Mouse (Mus musculus) midbrain, embryonic 16.5 days (tissue): Measurements from ENCODE around the gene Prg2. TPM values are rescaled to one million over a fixed set of nuclear protein-coding genes. Genes with fewer than 3 reads are reported as not detected.

Source experiments
- ATAC-seq: fragments of 200-750 bp; cut with Nextera tagmentation; 2 replicates; pipeline ENCODE4 v1.8.0; 2017; ENCODE audit warnings: moderate TSS enrichment
- H3K27ac ChIP-seq: fragments of 300-500 bp; sonication (generic); 2 replicates; pipeline ENCODE4 v1.5.1; 2014; ENCODE audit warnings: mild to moderate bottlenecking, low read length, mixed read lengths
- H3K27me3 ChIP-seq: fragments of 300-500 bp; sonication (generic); 2 replicates; pipeline ENCODE4 v1.6.1; 2014; ENCODE audit warnings: low read depth, low read length, mixed read lengths; ENCODE audit not compliant: control insufficient read depth, insufficient read depth
- H3K36me3 ChIP-seq: fragments of 300-500 bp; sonication (generic); 2 replicates; pipeline ENCODE4 v1.6.1; 2014; ENCODE audit warnings: mild to moderate bottlenecking, low read length, moderate library complexity, mixed read lengths; ENCODE audit not compliant: control insufficient read depth, insufficient read depth
- H3K4me1 ChIP-seq: fragments of 300-500 bp; sonication (generic); 2 replicates; pipeline ENCODE4 v1.6.1; 2014; ENCODE audit warnings: mild to moderate bottlenecking, low read length, mixed read lengths; ENCODE audit not compliant: control insufficient read depth, insufficient read depth
- H3K4me2 ChIP-seq: fragments of 300-500 bp; sonication (generic); 2 replicates; pipeline ENCODE4 v1.6.1; 2014; ENCODE audit warnings: mild to moderate bottlenecking, low read length, mixed read lengths
- H3K4me3 ChIP-seq: fragments of 300-500 bp; sonication (generic); 2 replicates; pipeline ENCODE4 v1.5.1; 2014; ENCODE audit warnings: low read depth, mild to moderate bottlenecking, low read length, moderate library complexity, mixed read lengths
- H3K9ac ChIP-seq: fragments of 300-500 bp; sonication (generic); 2 replicates; pipeline ENCODE4 v1.6.1; 2014; ENCODE audit warnings: low read depth, low read length, mixed read lengths
- H3K9me3 ChIP-seq: fragments of 300-500 bp; sonication (generic); replicated peaks from 2 replicates; pipeline ENCODE4 v1.6.1; 2014; ENCODE audit warnings: mild to moderate bottlenecking, low read length, mixed read lengths; ENCODE audit not compliant: control insufficient read depth, poor library complexity, severe bottlenecking
- WGBS: fragments of 180-500 bp; shearing (Covaris S2); extraction: QIAGEN DNeasy Blood & Tissue Kit; methylation state at CpG from one replicate; pipeline ENCODE4 v1.1.7; 2014; 5-methylcytosine and 5-hydroxymethylcytosine counted together
- polyA plus RNA-seq: library from polyadenylated mRNA; unstranded; fragments of >200 nt; fragmentation: Nextera tagmentation; extraction: Ambion mirVana; gene quantifications from 2 replicates; pipeline ENCODE4 v1.2.1, GENCODE M21; 2015

Prg2 gene
- polyA plus RNA-seq, 1 experiment from 2014 or later = not detected

DNA sequence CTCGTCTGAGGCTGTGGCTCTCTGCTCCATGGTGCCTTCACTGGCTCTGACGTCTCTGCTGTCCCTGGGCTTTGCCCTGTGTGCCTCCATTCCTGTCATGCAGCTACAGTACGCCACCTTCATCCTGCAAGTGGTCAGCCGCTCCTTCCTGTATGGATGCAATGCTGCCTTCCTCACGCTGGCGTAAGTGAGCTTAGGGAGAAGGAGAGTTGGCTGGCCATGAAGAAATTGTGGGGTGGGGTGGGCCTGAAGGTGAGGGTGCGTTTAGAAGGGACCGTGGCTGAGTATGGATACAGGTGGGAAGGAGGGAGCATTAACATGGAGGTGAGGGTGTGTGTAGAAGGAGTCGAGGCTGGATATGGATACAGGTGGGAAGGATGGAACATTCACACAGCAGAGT, 24.8 kb upstream of the Prg2 start:
- H3K4me2 ChIP-seq = no peak overlapping the region
- H3K27me3 ChIP-seq = no peaks in the 10 kb centered on the region
- no peaks in the 10 kb centered on the region for H3K9me3 ChIP-seq
- WGBS = 92% methylated on average over 9 of the region's 9 CpGs
- ATAC-seq = no peak
- H3K4me3 ChIP-seq = no peak overlapping the region
- no peak overlapping the region for H3K27ac ChIP-seq
- H3K9ac ChIP-seq = no peak overlapping the region
- no peaks in the 10 kb centered on the region for H3K36me3 ChIP-seq
- H3K4me1 ChIP-seq = no peaks in the 10 kb centered on the region

DNA sequence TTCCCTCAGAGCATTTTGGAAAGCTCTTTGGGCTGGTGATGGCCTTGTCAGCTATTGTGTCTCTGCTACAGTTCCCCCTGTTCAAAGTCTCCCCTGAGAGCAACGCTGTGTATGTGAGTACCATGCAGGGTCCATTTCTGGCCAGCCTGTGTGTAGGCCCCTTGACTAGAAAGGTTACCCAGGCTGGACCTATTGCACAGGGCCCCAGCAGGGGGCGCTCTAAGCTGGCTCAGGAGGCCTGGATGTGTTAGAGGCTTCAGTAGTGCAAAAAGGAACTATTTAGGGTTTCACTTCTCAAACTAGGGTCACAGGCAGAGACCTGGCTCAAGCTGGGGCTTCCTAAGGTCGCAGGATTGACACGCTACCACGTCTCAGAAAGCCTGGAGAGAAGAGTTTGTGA, 24.0 kb upstream of the Prg2 start:
- ATAC-seq = no peak
- no peak overlapping the region for H3K4me3 ChIP-seq
- WGBS = 51% methylated on average over 5 of the region's 5 CpGs
- no peak overlapping the region for H3K9ac ChIP-seq
- H3K36me3 ChIP-seq = no peaks in the 10 kb centered on the region
- no peaks in the 10 kb centered on the region for H3K4me1 ChIP-seq
- no peaks in the 10 kb centered on the region for H3K27me3 ChIP-seq
- H3K4me2 ChIP-seq = no peak overlapping the region
- no peak overlapping the region for H3K27ac ChIP-seq
- no peaks in the 10 kb centered on the region for H3K9me3 ChIP-seq

DNA sequence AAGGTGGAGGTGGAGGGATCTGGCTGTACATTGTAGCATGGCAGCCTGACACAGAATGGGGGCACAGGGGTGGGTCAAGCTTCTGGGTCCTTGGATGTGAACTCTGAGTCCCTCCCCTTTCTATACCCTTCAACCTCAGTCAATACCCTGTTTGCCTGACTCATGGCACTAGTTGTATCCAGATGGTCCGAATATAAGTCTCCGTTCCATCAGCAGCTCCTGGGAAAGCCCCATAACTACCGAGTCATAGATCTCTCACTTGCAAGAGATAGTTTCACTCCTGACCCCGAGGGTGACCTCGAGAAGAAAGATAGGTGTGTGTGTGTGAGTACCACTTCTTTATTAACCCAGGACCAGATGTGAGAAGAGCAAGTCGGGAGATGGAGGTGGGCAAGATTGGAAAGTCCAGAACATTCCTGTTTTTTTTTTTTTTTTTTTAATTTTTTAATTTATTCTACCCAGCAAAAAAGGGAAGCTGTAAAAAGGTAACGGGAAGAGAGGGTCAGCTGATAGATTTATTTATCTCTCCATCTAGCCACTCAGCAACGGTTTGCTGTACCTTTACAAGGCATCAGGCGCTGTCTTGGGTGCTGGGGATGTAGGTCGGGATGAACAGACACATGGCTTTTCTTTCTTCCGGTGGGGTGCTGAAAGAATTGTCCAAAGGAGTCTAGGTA, 21.5 kb upstream of the Prg2 start:
- no peak overlapping the region for H3K27ac ChIP-seq
- H3K4me2 ChIP-seq = no peak overlapping the region
- WGBS = 95% methylated on average over 11 of the region's 11 CpGs
- peaks cover 4% of the 10 kb centered on the region; the same call in 1 of the 2 replicates for H3K4me1 ChIP-seq
- no peak overlapping the region for H3K9ac ChIP-seq
- H3K9me3 ChIP-seq = no peaks in the 10 kb centered on the region
- no peaks in the 10 kb centered on the region for H3K36me3 ChIP-seq
- H3K27me3 ChIP-seq = no peaks in the 10 kb centered on the region
- no peak for ATAC-seq
- H3K4me3 ChIP-seq = no peak overlapping the region

GRCm38 (mm10) chr2:84961300-84961699, 19.0 kb upstream of the Prg2 start:
- H3K27ac ChIP-seq = no peak overlapping the region
- H3K27me3 ChIP-seq = no peaks in the 10 kb centered on the region
- 85% methylated on average over 2 of the region's 2 CpGs for WGBS
- no peak overlapping the region for H3K4me3 ChIP-seq
- H3K9me3 ChIP-seq = no peaks in the 10 kb centered on the region
- H3K9ac ChIP-seq = no peak overlapping the region
- no peak overlapping the region for H3K4me2 ChIP-seq
- H3K36me3 ChIP-seq = no peaks in the 10 kb centered on the region
- ATAC-seq = no peak
- H3K4me1 ChIP-seq = peaks cover 4% of the 10 kb centered on the region; the same call in 1 of the 2 replicates

DNA sequence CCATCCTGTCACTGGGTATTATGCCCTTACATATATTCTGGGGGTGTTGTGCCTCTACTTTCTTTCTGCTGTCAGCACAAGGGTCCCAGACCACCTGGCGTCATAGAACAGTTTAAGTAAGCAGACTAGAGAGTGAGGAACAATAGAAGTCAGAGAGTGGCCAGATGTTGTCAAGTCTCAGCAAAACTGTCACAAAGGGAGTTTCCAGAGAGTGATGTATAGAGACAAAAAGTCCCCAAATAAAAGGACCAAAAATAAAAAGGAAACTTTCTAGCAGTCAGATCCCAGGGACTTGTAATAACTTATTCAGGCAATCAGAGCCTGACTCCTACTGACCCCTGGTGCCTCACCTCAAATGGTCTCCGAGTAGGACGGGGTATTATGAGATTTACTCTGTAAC, 18.4 kb upstream of the Prg2 start:
- H3K36me3 ChIP-seq = no peaks in the 10 kb centered on the region
- peaks cover 4% of the 10 kb centered on the region; the same call in 1 of the 2 replicates for H3K4me1 ChIP-seq
- no peak overlapping the region for H3K4me3 ChIP-seq
- H3K9me3 ChIP-seq = no peaks in the 10 kb centered on the region
- no peak overlapping the region for H3K27ac ChIP-seq
- H3K9ac ChIP-seq = no peak overlapping the region
- H3K4me2 ChIP-seq = no peak overlapping the region
- H3K27me3 ChIP-seq = no peaks in the 10 kb centered on the region
- no peak for ATAC-seq
- WGBS = 55% methylated on average over 3 of the region's 3 CpGs

- 15% methylated on average over 6 of the region's 6 CpGs for WGBS
- ATAC-seq = no peak
- H3K9ac ChIP-seq = no peak overlapping the region
- no peaks in the 10 kb centered on the region for H3K27me3 ChIP-seq
- H3K4me3 ChIP-seq = no peak overlapping the region
- no peaks in the 10 kb centered on the region for H3K9me3 ChIP-seq
- peaks cover 4% of the 10 kb centered on the region; the same call in 1 of the 2 replicates for H3K4me1 ChIP-seq
- no peaks in the 10 kb centered on the region for H3K36me3 ChIP-seq
- no peak overlapping the region for H3K27ac ChIP-seq
- H3K4me2 ChIP-seq = no peak overlapping the region
Observed at GRCm38 (mm10) chr2:84962906-84963507, 17.3 kb upstream of the Prg2 start.

GRCm38 (mm10) chr2:84964111-84964801, 16.0 kb upstream of the Prg2 start:
- Histone ChIP-seq H3K27ac (no peak overlapping the region), H3K36me3 (no peaks in the 10 kb centered on the region), H3K9me3 (no peaks in the 10 kb centered on the region), H3K4me2 (no peak overlapping the region), H3K27me3 (no peaks in the 10 kb centered on the region), H3K4me3 (no peak overlapping the region), H3K4me1 (peaks cover 4% of the 10 kb centered on the region; the same call in 1 of the 2 replicates), H3K9ac (no peak overlapping the region)
- 94% methylated on average over 7 of the region's 7 CpGs for WGBS
- ATAC-seq = no peak

DNA sequence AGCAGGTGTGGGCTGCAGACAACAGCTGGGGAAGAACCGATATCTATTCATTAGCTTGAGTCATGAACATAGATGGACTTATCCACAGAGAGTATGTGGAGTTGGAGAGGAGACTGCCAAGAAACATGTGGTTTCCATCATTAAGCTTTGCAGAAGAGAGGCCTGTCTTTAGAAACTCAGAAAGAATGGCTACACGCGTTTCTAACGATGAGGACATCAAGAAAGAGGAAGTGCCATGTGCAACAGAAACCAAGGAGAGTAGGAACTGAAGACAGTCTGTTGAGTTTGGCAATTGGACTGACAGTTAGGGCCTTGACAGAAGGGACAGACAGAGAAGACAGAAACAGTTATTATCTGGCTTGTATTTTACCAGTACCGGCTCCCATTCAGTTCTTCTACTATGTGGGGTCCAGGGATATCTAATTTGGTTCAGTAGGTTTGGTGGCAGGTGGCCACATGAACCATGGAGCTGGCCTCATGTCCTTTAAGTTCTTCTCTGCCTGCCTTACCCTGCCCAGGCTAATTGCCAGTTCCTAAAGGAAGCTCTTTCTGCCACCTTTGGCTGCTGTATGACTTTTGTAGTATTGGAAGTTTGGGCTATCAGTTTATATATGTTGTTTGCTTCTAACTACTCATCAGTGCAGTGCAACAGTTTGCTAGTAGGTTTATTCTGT, 12.8 kb upstream of the Prg2 start:
- H3K9ac ChIP-seq = no peak overlapping the region
- no peaks in the 10 kb centered on the region for H3K36me3 ChIP-seq
- 96% methylated on average over 5 of the region's 5 CpGs for WGBS
- peaks cover 4% of the 10 kb centered on the region; the same call in 1 of the 2 replicates for H3K4me1 ChIP-seq
- H3K4me2 ChIP-seq = no peak overlapping the region
- H3K9me3 ChIP-seq = no peaks in the 10 kb centered on the region
- ATAC-seq = no peak
- H3K4me3 ChIP-seq = no peak overlapping the region
- H3K27me3 ChIP-seq = no peaks in the 10 kb centered on the region
- no peak overlapping the region for H3K27ac ChIP-seq
